Comparison of ENCODE assay signal across 9 mouse cellular contexts in genomic region chr12:102779452-102779851, GRCm38 (mm10). TPM values are rescaled to one million over a fixed set of nuclear protein-coding genes. Genes with fewer than 3 reads are reported as not detected.
DNase-seq lines count a peak whose midpoint lies in the region; ATAC-seq and TF ChIP-seq lines count a peak whose summit lies in the region.
"Had no signal": no experiment of that assay in that cellular context is flagged by ENCODE, and none has a peak within 500 bp of the region (broad histone marks: within the 10 kb centered on the region; RNA-seq: fewer than 3 reads in every experiment).

No protein-coding gene starts in this region.

- H3K9me3 ChIP-seq in heart, embryonic 13.5 days: no peaks in the 10 kb centered on the region
- no peaks in the 10 kb centered on the region for H3K9me3 ChIP-seq in E14TG2a.4 (ENCODE audit: low read length)
- no peaks in the 10 kb centered on the region for H3K9me3 ChIP-seq in liver, embryonic 15.5 days (replicated peaks)

- no peak for TF ChIP-seq POLR2A in cortical plate, adult 2 months (IDR thresholded peaks at IDR 0.05; ENCODE audit: extremely low read depth, insufficient read depth, low read length)

- no peak for DNase-seq in heart, postnatal 25 days (ENCODE audit: low spot score)
- DNase-seq in frontal cortex, postnatal 25 days (ENCODE audit: low spot score in 2 of 2): no peak
- DNase-seq in right cerebral cortex, postnatal 14 days: no peak
- no peak for DNase-seq in ovary, postnatal 10 days (ENCODE audit: low spot score)

- no peak overlapping the region for H3K4me2 ChIP-seq in heart, embryonic 13.5 days
- no peak overlapping the region for H3K4me2 ChIP-seq in liver, embryonic 15.5 days

- H3K36me3 ChIP-seq in heart, embryonic 13.5 days: peaks cover 59% of the 10 kb centered on the region
- peaks cover 66% of the 10 kb centered on the region for H3K36me3 ChIP-seq in E14TG2a.4 (ENCODE audit: insufficient read depth, low read length)
- H3K36me3 ChIP-seq in liver, embryonic 15.5 days (replicated peaks): peaks cover 46% of the 10 kb centered on the region

- intact Hi-C loops in heart, postnatal 25 days (cut with DNase I): no loop called here

- no peak overlapping the region for H3K4me3 ChIP-seq in heart, embryonic 13.5 days
- no peak overlapping the region for H3K4me3 ChIP-seq in E14TG2a.4 (replicated peaks; ENCODE audit: low read length)
- H3K4me3 ChIP-seq in cortical plate, adult 2 months (ENCODE audit: insufficient read depth, low read length): no peak overlapping the region
- no peak overlapping the region for H3K4me3 ChIP-seq in liver, embryonic 15.5 days (replicated peaks)

- no peaks in the 10 kb centered on the region for H3K27me3 ChIP-seq in heart, embryonic 13.5 days (replicated peaks)
- H3K27me3 ChIP-seq in E14TG2a.4 (ENCODE audit: insufficient read depth, low read length): no peaks in the 10 kb centered on the region
- H3K27me3 ChIP-seq in liver, embryonic 15.5 days: no peaks in the 10 kb centered on the region

- 0 out of 2 replicates have a peak overlapping the region, but pooled peaks have one; percentile 9 for H3K27ac ChIP-seq in heart, embryonic 13.5 days (replicated peaks)
- no peak overlapping the region for H3K27ac ChIP-seq in cortical plate, adult 2 months (ENCODE audit: insufficient read depth, low read length)
- no peak overlapping the region for H3K27ac ChIP-seq in liver, embryonic 15.5 days (replicated peaks)

- H3K4me1 ChIP-seq in heart, embryonic 13.5 days: peaks cover 10% of the 10 kb centered on the region
- peaks cover 30% of the 10 kb centered on the region for H3K4me1 ChIP-seq in E14TG2a.4 (replicated peaks; ENCODE audit: low read depth, low read length)
- no peaks in the 10 kb centered on the region for H3K4me1 ChIP-seq in cortical plate, adult 2 months (ENCODE audit: control insufficient read depth, insufficient read depth, low read length)
- H3K4me1 ChIP-seq in liver, embryonic 15.5 days (replicated peaks): no peaks in the 10 kb centered on the region

- TF ChIP-seq CTCF in E14TG2a.4 (conservative IDR thresholded peaks at IDR 0.05; ENCODE audit: low read length): peak; percentile 25
- TF ChIP-seq CTCF in cortical plate, adult 2 months (IDR thresholded peaks at IDR 0.05; ENCODE audit: extremely low read depth, insufficient read depth, low read length): 0 out of 2 replicates have a peak, but pooled peaks have one; percentile 7

- ATAC-seq in heart, embryonic 13.5 days (ENCODE audit: extremely low read depth, insufficient number of reproducible peaks, low FRiP score, low TSS enrichment): no peak; the same call in 1 of the 2 replicates
- 0 out of 2 replicates have a peak, but pooled peaks have one; percentile 12 for ATAC-seq in liver, embryonic 15.5 days (ENCODE audit: insufficient read depth)

- H3K9ac ChIP-seq in heart, embryonic 13.5 days: no peak overlapping the region
- H3K9ac ChIP-seq in liver, embryonic 15.5 days: no peak overlapping the region

- WGBS in heart, embryonic 13.5 days: 31% methylated on average over 3 of the region's 3 CpGs
- WGBS in liver, embryonic 15.5 days (ENCODE audit: insufficient replicate concordance): 40% methylated on average over 3 of the region's 3 CpGs

RNA-seq across cellular contexts. Expression of gene Gm20604, which starts 21.0 kb away (rescaled TPM):
- 17.8 and 18.1 TPM in 2 replicates for polyA plus RNA-seq in heart, embryonic 13.5 days (2015; fragmentation: Nextera tagmentation; extraction: Ambion mirVana)
- total RNA-seq in heart, postnatal 25 days (2021): 1 to 10 TPM; 3.8 to 4.9 TPM
- polyA plus RNA-seq in cortical plate, adult 2 months (2012; rRNA removed): 29.1 and 29.2 TPM in 2 replicates
- polyA plus RNA-seq in liver, embryonic 15.5 days (2015; fragmentation: Nextera tagmentation; extraction: Ambion mirVana): 7.1 and 7.2 TPM in 2 replicates

RNA-seq across cellular contexts. Expression of gene Ubr7, which starts 21.7 kb away (rescaled TPM):
- 26.5 and 30.3 TPM in 2 replicates for polyA plus RNA-seq in heart, embryonic 13.5 days (2015; fragmentation: Nextera tagmentation; extraction: Ambion mirVana)
- 10 to 100 TPM; 24.4 to 25.3 TPM for total RNA-seq in heart, postnatal 25 days (2021)
- 31.7 and 33.6 TPM in 2 replicates for polyA plus RNA-seq in cortical plate, adult 2 months (2012; rRNA removed)
- polyA plus RNA-seq in liver, embryonic 15.5 days (2015; fragmentation: Nextera tagmentation; extraction: Ambion mirVana): 18.2 and 18.9 TPM in 2 replicates

RNA-seq across cellular contexts. Expression of gene Gon7, which starts 21.8 kb away (rescaled TPM):
- 20.7 and 26.6 TPM in 2 replicates for polyA plus RNA-seq in heart, embryonic 13.5 days (2015; fragmentation: Nextera tagmentation; extraction: Ambion mirVana)
- total RNA-seq in heart, postnatal 25 days (2021): 10 to 100 TPM; 10.8 to 11.7 TPM
- polyA plus RNA-seq in cortical plate, adult 2 months (2012; rRNA removed): 10.8 and 11.2 TPM in 2 replicates
- 12.7 and 12.8 TPM in 2 replicates for polyA plus RNA-seq in liver, embryonic 15.5 days (2015; fragmentation: Nextera tagmentation; extraction: Ambion mirVana)

RNA-seq across cellular contexts. Expression of gene Gm28051, which starts 21.9 kb away (rescaled TPM):
- not detected in 2 replicates for polyA plus RNA-seq in heart, embryonic 13.5 days (2015; fragmentation: Nextera tagmentation; extraction: Ambion mirVana)
- total RNA-seq in heart, postnatal 25 days (2021): not detected
- polyA plus RNA-seq in cortical plate, adult 2 months (2012; rRNA removed): not detected in 2 replicates
- not detected in 2 replicates for polyA plus RNA-seq in liver, embryonic 15.5 days (2015; fragmentation: Nextera tagmentation; extraction: Ambion mirVana)
- polyA plus RNA-seq: gonadal fat pad, adult 2 months had no signal

RNA-seq across cellular contexts. Expression of gene Tmem251, which starts 35.9 kb away (rescaled TPM):
- 6.8 and 7.5 TPM in 2 replicates for polyA plus RNA-seq in heart, embryonic 13.5 days (2015; fragmentation: Nextera tagmentation; extraction: Ambion mirVana)
- total RNA-seq in heart, postnatal 25 days (2021): 1 to 10 TPM; 3.3 to 3.9 TPM
- polyA plus RNA-seq in cortical plate, adult 2 months (2012; rRNA removed): 3.9 and 4.0 TPM in 2 replicates
- 5.6 and 5.7 TPM in 2 replicates for polyA plus RNA-seq in liver, embryonic 15.5 days (2015; fragmentation: Nextera tagmentation; extraction: Ambion mirVana)
